Mouse (Mus musculus) left cerebral cortex, adult 9 months (tissue): ENCODE data around the gene Letm1.
A peak's percentile ranks its signal among the peaks of the same experiment; 100 is the strongest.

Source experiments
- DNase-seq, 2 experiments: peaks; one replicate each; pipeline ENCODE4 v3.0.0; 2022; ENCODE audit warnings: low spot score in 2 of 2

Gene Letm1

DNA sequence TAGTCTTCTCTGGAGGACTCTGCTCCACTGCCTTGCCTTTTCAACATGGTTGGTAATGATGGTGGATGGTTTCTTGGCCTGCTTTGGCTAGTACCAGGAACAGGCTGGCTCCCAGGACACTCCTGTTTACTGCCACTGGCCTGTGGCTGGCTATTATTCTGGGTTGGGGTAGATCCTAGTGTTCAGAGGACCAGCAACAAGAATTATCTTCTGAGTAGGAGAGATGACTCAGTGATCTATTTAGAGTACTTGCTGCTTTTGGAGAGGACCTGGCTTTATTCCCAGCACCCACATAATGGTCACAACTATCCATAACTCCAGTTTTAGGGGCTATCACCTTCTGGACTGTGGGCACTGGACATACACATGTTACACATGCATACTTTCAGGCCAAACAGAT, 44.3 kb downstream of the Letm1 start:
- DNase-seq: no peak

DNA sequence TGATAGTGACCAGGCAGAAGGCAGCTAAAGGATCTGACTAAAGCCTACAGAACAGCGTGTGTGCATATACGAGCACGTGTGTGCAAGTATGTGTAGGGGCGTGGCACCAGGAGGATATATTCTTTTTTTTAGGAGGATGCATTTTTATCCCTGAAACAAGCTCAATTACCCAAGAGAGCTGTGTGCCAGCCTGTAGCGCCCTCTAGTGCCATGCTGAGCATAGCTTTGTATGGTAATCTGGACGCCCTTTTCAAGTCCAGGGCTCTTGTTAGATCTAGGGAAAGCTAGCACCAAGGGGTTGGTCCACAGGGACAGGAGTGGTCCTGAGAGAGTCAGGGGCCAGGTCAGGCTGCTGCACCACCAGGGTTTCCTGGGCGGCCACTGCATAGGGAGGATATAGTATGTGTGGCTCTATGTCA, 44.7 kb downstream of the Letm1 start:
- peak in 1 of 2 experiments; percentile 81 for DNase-seq

- DNase-seq: no peak
These were observed 46.4 kb downstream of the Letm1 start for GRCm38 (mm10) chr5:33736230-33736629.

DNA sequence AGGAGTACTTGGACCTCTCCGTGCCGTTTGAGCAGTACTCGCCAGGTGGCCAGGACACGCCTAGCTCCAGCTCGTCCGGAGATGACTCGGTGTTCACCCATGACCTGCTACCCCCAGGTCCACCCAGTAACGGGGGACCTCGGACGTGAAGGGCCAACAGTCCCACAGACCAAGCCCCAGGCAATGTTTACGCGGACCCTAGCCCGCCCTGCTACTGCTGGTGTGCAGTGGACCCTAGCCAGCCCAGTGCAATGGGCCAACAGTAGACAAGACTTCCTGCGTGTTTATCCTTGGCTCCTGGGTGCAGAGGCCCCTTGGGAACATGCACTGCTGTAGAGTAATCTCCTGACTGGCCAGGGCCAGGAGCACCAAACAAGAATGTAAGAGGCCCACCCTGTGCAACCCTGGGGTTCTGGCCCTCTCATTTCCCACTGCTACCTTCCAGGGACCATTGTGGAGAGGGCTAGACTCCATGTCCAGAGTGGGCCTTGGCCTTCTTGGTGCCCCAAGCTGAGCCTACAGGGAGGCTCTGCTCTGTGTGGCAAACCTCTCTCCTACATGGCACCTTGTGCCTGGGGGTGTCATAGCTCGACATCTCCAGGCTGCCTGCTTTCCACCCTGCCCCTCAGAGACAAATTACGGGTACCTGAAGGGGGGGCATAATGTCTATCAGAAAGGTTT, 47.1 kb downstream of the Letm1 start:
- no peak for DNase-seq

- no peak for DNase-seq
These were observed 48.8 kb downstream of the Letm1 start for GRCm38 (mm10) chr5:33733837-33734236.

DNA sequence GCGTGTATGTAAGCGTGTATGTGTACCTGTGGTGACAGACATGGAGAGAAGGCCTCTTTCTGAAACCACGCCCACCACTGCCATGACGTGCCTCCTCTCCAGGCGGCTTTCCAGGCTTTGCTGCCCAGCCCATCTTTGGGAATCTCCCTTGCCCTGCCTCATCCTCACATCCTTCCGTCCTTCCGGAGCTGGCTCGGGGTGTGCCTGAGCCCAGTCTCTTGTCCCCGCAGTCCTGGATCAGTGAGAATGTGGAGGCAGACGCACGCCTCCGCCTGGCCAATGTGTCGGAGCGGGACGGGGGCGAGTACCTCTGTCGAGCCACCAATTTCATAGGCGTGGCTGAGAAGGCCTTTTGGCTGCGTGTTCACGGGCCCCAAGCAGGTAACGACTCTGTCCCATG, 51.6 kb downstream of the Letm1 start:
- no peak for DNase-seq

- DNase-seq: no peak
These were observed 52.1 kb downstream of the Letm1 start for GRCm38 (mm10) chr5:33730516-33730915.

DNA sequence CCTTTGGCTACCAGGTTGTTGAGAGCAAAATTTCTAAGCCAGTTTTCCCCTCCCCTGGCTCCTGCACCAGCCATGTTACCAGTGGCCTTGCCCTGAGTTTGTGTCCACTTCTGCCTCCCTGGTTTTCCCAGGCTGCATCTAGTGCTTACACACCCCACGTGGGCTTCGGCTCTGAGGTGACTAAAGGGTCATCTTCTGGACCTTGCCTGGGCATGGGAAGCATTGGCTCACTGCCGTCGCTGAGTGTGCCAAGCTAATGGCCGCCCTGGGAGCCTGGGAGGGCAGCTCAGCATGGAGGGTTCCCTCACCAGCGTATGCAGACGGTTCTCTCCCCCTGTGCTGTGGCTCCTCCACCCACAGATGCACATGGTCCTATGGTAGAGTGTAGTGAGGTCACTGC, 53.8 kb downstream of the Letm1 start:
- no peak for DNase-seq

DNA sequence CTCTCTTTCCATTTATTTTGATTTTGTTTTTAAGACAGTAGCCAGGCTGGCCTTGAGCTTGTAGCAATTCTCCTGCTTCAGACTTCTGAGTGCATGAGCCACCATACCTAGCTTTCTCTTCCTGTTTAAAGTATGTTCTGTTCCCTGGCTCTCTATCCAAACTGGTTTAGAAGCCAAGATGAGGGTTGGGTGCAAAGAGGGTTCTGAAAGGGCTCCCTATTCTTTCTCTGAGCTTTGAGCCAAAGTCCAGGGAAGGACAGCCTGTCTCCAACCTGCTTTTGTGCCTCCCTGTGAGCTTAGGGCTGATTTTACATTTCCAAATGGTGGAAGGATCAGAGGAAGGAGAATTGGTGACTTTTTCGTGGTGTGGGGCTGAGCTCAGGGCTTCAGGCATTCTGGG, 55.7 kb downstream of the Letm1 start:
- no peak for DNase-seq

GRCm38 (mm10) chr5:33726081-33726647, 56.5 kb downstream of the Letm1 start:
- no peak for DNase-seq

DNA sequence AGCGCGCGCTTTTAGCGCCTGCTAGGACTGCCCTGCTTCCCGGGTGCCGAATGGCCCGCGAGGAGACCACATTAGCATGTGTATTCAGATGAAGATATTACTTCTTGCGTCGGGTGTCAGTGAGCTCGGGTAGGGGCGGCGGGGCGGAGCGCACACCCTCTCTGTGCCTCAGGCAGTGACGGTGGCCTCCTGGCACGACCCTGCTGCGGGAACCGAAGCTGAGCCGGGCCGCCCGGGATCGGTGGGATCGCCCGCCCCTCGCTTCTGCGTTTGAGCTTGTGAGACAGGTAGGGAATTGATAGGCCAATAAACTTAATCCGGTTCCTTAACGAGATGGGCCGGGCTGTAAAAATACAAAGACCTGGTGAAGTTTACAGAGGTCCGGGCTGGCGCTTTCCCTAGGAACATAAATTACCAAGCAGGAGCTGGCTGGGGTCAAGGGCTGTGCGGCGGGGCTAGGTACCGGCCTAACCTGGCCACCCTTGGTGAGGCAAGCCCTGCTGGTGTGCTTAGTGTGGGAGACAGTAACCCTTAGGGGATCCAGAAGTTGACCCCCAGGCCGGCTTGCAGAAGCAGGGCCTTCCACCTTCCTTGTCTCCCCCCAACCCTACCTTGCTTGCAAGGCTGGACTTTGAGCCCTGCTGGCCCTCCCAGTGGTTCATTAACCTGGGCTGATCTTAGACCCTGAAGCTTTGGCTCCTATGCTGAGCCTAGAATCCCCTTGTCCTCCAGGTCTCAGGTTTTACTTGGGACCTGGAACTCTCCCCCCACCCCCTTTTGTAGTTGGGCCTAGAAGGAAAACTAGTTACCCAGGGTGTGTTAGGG, 58.8 kb downstream of the Letm1 start:
- DNase-seq: no peak

- DNase-seq: no peak
These were observed 59.5 kb downstream of the Letm1 start for GRCm38 (mm10) chr5:33723019-33723640.

DNA sequence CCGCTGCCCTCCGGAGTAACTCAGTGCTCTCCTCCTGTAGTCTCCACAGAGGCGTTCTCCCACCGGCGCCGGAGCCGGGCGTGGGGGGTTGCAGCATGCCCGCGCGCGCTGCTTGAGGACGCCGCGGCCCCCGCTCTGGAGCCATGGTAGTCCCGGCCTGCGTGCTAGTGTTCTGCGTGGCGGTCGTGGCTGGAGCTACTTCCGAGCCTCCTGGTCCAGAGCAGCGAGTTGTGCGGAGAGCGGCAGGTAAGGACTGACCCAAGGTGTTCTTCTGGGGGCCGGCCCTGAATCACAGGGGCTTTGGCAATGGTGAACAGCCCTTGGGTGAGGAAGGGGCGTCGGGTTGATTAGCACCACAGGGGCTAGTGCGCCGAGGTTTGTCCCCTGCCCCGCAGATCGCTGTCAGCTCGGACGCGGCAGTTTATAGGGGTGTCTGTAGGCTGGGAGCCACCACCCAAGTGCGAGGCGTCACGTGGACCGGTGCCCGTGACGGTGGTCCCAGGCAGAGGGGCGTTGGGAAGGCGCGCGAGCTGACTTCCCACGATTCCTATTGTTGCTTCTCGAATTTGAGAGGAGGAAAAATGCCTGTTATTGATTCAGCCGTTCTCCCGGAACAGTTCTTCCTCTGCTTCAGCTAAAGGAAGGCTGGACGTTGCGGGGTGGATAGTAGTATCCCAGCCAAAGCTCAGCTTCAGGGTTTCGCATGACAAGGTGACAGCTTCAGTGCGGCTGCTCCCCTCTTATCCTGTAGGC, 60.2 kb downstream of the Letm1 start:
- no peak for DNase-seq

- DNase-seq: no peak
These were observed 60.9 kb downstream of the Letm1 start, which contains the start of gene Fgfr3 for GRCm38 (mm10) chr5:33721541-33722265. Gene Fgfr3, plus strand, starts transcription at chr5:33721674.

GRCm38 (mm10) chr5:33720852-33721490, 61.6 kb downstream of the Letm1 start:
- no peak for DNase-seq

DNA sequence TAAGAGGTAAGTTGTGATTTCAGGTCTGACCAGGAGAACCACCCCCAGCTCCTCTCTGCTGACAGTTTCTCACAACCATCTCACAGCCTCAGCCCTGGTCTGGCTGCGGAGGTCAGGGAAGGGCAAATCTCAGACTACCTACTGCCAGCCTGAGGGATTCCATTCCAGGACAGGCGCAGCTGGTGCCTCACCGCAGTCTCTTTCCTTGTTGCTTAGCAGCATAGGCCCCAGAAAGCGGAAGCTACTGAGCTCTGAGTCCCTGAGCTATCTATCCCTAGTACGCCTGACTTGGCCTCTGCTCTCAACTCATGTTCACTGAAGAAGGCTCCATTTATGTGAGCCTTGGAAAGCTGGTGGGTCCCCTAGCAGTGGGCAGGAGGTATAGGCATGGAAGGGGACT, 64.2 kb downstream of the Letm1 start:
- DNase-seq: no peak

GRCm38 (mm10) chr5:33716467-33716866, 66.2 kb downstream of the Letm1 start:
- DNase-seq: no peak

- no peak for DNase-seq
These were observed 67.4 kb downstream of the Letm1 start for GRCm38 (mm10) chr5:33715182-33715581.

GRCm38 (mm10) chr5:33712550-33712949, 70.1 kb downstream of the Letm1 start:
- no peak for DNase-seq

DNA sequence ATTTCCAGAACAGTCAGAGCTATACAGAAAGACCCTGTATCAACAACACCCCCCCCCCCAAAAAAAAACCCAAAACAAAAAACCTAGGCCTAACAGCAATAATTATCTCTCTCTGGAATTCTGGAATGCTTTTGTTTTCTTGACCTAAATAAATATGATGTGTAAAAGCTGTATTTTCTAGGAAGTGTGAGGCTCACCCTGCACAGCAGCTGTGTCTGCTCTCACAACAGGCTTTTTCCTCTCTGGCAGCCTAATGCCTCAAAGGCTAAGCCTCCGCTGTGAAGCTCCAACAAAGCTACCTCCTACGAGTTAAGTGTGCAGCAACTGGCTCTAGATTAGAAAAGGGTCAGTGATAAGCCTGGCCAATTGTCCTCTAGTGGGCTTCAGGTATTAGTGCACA, 73.6 kb downstream of the Letm1 start:
- DNase-seq: no peak

- no peak for DNase-seq
These were observed 75.5 kb downstream of the Letm1 start for GRCm38 (mm10) chr5:33707163-33707562.
